Mouse (Mus musculus): ENCODE data around the gene Dctn3.
"Not testable (repeated sequence)": the region's sequence is repeated elsewhere in the genome, so short reads cannot be mapped to it uniquely, and the experiment has no call there.

DNA sequence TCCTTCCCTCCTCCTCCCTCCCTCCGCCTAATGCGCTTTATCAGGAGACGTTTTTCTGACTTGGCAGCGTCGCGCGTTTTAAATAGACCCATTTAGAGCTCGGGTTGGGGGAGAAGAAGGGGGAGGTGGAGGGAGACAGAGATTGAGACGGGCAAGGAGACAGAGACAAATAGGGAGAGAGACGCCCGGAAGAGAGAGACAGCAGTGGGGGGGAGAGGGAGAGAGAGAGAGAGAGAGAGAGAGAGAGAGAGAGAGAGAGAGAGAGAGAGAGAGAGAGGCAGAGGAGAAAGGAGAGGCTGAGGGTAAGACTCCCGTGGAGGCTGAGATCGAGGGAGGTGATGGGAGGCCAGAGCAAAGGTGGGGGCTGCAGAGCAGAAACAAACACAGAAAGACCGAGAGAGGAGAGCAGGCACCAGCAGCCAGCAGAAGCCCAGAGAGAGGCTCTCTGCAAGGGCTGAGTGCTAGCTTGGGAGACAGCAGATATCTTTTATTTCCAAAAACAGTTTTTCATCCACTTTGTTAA is 38.0 kb downstream of the Dctn3 start:
- not testable (repeated sequence) for TF ChIP-seq CTCF (IDR thresholded peaks at IDR 0.05; ENCODE audit: borderline replicate concordance, insufficient read depth, low read length); POLR2A (IDR thresholded peaks at IDR 0.05; ENCODE audit: low read depth, low read length)
